Mouse (Mus musculus): Measurements from ENCODE around the gene Apbb1ip. TPM values are rescaled to one million over a fixed set of nuclear protein-coding genes. Genes with fewer than 3 reads are reported as not detected.

Apbb1ip gene
- total RNA-seq, 2 experiments from 2014 or later: 2.3 to 2.7 TPM

DNA sequence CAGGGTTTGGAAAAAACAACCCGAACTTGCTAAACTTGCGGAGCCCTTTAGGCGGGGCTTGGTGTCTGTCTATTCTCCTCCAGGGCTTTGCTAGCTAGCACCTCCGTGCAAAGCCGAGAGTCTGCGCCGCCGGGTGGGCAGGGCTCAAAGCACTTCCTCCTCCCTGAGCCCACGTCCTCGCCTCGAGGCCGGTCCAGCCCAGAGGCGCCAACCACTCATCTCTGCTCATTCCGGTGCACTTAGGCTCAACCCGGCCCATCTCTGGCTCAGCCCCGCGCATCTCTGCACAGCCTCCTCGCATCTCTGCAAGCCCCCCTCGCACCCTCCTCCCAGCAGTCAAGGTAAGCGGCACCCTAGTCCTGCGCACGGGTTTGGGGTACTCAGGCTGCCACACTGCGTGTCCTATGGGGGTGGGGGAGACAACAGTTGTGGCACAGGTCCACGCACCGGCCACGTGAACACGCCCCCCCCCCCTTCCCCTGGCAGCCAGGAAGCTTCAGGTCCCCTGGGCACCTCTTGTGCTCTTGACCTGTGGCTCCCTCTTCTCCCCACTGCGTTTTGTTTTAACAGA, 372 bp downstream of the Apbb1ip start:
- DNase-seq: peak; percentile 68 to 75
- intact Hi-C loops (cut with DNase I): no loop called here

DNA sequence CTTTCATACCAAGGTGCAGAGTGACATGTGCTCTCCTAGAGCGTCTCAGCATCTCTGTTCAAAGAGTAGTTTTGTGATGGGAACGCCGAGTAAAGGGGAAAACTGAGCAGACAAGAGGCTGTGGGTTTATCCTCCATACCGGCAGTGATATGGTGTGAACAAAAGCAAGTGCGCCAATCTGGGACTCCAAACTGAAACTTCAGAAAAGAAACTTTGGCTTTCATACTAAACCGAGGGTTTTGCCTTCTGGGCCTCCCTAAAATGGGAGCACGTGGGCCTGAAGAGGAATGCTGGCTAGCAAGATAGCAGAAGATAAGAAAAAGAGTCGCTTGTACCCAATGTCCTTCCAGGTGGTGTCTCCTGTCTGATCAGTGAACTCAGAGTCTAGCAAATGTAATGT, 1.3 kb downstream of the Apbb1ip start:
- intact Hi-C loops (cut with DNase I): no loop called here
- DNase-seq: no peak

DNA sequence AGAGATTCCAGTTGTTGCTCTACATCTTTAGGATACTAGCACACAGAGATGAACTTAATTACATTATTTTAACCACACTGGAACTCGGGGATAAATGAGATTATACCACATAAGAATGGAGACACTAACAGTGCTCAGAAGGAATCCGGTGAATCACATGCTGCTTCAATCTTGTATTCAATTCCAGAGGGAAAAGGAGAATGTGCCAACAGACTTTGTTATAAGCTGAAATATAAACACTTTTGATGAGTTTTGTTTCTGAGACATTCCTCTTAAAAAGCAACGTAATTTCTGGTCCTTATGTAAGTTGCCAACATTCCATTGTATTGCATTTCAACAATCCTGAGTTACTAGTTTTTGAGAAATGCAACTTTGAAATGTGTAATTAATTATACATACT, 1.8 kb downstream of the Apbb1ip start:
- intact Hi-C loops (cut with DNase I): no loop called here

DNA sequence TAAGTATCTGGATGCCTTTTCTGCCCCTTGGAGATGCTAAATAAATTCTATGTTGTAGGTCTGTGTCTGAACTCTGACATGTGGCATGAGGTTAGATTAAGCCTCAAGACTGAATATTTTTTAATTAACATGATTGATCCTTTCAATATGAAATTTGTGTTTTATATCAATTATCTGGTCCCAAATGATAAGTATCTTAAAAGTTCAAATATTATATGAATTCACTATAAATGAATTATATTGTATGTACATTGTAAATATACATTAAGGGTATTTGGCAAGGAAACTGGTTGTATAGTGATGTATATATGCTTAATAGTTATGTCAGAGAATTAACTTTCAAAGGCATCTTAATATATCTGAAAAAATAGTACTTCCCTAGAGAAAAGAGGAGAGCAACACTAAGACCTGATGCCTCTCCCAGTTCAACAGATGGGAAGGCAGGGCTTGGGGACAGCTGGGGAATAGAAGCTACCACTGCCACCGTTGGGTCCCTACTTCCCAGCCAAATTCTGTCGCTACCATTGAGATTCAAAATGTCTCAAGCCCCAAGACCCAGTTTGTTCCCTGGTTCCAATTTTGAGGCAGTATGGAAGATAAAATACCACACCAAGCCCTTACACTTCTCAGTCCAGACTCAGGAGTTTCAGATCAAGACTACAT, 2.8 kb downstream of the Apbb1ip start:
- intact Hi-C loops (cut with DNase I): no loop called here
- DNase-seq: no peak

More for the DNA sequence above, 1.8 kb downstream of the Apbb1ip start:
- no peak for DNase-seq

DNA sequence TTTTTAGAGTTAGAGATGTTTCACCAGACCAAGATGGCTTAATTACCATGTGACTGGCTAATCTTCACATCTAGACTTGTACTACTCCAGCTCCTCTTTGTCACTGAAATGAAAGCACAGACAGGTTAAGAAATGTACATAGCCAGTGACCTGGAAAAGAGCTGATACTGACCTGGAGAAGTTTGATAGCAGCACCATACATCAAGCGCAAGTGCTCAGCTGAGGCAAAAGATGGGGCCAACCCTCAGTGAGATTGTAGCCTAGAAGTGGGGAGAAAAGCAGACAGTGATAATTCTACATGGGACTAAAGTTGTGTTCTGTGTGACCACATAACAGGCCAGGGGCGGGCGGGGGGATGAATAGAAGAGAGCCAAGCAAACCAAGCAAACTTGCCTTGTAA, 3.9 kb downstream of the Apbb1ip start:
- intact Hi-C loops (cut with DNase I): no loop called here

DNA sequence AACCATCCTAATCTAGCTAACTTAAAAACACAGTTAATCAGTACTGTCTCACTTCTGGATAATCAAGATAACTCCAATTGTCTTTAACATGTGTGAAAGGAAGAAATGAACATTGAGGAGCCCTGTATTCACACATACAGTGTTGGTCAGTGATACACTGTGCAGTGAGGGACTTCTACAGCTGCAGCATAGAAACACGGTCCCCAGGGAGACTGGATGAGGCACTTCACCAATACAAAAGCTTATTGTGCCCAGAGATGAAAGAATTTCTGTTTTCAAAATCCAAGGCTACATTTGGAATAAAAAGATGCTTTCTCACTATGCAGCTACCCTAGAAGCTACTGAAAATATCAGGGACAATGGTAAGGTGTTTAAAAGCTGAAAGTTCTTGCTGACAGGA, 7.0 kb downstream of the Apbb1ip start:
- intact Hi-C loops (cut with DNase I): no loop called here
- DNase-seq: no peak

More for the DNA sequence above, 3.9 kb downstream of the Apbb1ip start:
- DNase-seq: no peak

DNA sequence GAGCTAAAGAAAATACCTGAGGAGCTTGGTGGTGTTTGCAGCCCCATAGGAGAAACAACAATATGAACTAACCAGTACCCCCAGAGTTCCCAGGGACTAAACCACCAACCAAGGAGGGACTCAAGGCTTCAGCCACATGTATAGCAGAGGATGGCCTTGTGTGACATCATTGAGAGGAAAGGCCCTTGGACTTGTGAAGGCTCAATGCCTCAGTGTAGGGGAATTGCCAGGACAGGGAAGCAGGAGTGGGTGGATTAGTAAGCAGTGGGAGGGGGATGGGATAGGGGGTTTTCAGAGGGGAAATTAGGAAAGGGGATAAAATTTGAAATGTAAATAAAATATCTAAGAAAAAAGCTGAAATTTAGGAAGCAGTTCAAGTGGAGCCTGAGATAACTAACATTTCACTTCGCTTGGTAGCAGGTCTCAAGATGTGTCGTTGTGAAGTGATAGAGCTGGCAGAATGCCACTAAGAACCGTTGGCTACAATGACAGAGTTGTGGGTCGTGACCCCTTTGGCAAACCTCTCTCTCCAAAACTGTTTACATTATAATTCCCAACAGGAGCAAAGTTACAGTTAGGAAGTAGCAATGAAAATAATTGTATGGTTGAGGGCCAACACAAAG, 7.6 kb downstream of the Apbb1ip start:
- intact Hi-C loops (cut with DNase I): no loop called here
- DNase-seq: no peak

DNA sequence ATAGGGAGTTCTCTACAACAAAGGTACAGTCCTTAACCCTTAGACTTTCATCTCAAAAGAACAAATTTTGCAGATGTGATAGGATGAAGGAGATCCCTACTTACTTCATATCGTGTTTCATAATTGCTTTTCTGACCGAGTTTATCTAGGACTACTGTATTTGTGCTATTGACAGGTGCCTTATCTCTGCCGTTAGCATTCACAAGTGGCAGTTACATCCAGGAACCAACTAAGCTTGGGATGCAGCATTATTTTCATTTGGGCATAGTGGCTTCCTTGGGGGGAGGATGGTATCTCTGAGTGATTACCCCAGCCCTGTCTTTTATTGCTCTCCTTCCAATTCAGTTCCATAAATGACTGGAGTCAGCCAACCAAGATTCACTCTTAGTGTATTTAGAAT, 8.2 kb downstream of the Apbb1ip start:
- DNase-seq: no peak
- intact Hi-C loops (cut with DNase I): no loop called here

DNA sequence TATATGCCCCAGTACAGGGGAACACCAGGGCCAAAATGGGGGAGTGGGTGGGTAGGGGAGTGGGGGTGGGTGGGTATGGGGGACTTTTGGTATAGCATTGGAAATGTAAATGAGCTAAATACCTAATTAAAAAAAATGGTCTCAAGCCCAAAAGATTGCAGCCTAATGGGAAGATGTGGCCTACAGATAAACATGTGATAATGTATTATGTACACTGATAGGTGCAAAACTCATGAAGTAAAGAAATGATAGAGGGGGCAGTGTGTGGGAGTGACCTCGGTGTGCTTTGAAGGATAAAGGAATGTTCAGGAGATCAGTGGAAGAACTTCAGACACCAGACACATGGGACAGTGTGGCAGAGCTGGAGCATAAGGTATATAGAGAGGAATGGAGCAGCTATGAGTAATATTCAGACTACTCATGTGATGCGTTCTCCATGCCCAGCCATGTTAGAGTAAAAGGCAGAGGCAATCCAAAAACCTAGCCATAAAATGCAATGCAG, 9.3 kb downstream of the Apbb1ip start:
- intact Hi-C loops (cut with DNase I): no loop called here
- no peak for DNase-seq

DNA sequence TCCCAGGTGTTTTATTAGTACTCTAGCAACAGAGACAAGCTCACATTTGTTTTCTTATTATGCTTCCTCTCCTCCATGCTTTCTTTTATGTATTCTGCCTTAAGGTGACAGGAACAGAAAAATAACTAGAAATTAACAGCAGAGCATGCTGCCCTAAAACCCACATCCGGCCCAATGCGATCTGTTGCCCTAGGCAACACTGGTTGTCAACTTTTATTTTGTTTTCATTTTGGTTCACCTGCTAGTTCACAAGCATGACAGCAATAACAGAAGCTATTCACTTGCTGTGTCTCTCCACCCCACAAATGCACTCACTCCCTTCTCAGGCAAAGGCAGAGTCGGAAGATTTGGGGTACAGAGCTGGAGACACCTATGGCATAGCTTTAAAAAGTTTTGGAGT, 10.3 kb downstream of the Apbb1ip start:
- no peak for DNase-seq
- intact Hi-C loops (cut with DNase I): no loop called here

DNA sequence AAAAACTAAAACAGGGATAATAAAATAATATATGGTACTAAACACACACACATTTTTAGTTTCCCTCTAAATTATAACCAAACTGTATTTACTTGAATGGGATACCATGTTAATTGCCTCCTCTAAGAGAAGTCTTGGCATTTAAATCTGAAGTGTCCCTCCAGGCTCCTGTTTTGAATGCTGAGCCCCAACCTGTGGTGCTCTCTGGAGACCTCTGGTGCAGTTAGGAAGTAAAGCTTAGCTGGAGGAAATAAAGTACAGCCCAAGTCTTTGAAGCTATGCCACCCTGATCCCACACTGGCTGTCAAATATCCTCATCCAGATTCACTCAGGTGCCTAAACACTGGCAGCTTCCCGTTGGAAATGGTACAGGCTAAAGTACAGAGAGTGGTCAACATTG, 10.9 kb downstream of the Apbb1ip start:
- intact Hi-C loops (cut with DNase I): no loop called here
- DNase-seq: no peak

DNA sequence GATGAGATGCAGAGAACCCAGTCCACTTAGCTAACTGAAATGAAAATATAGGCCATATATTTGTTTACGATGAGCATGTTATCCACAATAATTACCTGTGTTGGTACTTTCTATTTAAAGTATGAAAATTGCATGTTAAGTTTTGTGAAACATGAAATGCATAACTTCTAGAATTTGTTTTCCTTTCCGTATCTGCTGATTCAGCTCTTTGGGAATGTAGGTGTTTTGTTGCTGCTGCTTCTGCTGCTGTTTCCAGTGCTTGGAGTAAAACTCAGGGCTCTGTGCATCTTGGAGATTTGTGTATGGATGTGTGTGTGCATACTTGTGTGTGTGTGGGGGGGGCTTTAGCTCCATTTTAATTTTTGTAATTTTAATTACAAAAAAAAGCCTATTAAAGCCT, 14.8 kb downstream of the Apbb1ip start:
- no peak for DNase-seq
- intact Hi-C loops (cut with DNase I): no loop called here

DNA sequence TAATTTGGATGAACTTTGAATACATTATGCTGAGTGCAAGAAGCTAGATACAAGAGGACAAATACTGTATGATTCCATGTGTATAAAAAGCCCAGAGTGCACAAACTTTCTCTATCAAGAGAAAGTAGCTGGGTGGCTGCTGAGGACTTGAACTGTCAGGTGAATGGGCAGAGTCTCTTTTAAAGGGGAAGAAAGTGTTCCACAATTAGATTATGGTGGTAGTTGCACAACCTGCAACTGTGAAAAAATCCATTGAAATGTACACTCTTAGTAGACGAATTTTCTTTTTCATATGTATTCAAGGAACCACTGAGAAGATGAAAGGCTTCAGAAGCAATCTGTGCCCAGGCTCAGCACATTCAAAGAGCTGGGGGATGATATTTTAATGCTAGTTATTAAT, 15.7 kb downstream of the Apbb1ip start:
- intact Hi-C loops (cut with DNase I): no loop called here
- no peak for DNase-seq

DNA sequence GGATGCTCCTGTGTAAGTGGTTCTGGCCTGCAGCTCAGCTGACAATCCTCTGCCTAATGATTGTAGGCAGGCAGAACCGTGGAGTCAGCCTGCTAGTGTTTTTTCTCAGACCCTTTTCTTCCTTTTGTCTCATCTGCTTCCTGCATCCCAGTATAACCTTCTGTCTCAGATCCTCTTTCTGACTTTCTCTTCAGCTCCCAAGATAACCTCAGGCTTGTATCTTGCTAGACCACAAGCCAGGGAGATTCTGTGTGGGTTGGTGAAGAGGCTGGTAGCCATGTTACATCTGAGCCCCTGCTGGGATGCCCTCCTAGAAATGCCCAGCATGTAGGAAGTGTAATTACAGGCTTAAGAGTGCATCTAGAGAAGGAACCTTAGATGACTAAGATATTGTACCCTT, 16.5 kb downstream of the Apbb1ip start:
- DNase-seq: no peak
- intact Hi-C loops (cut with DNase I): no loop called here

DNA sequence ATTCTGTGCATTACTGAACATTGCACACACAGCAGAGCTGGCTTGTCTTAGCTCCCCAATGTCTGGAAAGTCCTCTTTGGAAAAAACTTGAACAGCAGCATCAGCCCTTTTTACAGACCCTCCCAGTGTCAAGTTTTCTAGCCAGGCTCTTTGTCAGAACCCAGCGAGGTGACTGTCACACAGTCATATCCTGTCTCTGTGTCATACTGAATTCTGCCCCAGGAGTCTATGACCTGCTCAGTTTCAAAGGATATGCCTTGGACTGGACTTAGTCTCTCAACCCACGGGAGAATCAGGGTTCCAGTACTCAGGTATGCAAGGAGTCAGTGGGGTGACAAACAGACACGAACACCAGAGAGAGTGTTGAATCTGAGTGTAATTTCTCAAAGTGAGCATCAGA, 21.2 kb downstream of the Apbb1ip start:
- no peak for DNase-seq
- intact Hi-C loops (cut with DNase I): no loop called here

DNA sequence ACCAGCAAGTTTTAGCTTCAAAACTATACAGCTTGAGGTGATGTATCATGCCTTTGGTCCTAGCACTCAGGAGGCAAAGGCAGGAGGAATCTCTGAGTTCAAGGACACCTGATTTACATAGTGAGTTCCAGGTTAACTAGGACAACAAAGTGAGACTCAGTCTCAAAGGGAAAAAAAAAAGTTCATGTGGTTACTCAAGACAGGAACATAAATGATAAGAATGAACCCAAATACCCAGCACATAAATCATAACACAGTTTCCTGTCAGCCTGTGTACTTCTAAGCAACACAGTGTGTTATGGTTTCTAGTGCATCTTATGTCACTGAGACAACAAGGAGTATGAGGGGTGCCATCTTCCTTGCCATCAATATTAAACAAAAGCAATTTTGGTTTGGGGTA, 22.6 kb downstream of the Apbb1ip start:
- no peak for DNase-seq

DNA sequence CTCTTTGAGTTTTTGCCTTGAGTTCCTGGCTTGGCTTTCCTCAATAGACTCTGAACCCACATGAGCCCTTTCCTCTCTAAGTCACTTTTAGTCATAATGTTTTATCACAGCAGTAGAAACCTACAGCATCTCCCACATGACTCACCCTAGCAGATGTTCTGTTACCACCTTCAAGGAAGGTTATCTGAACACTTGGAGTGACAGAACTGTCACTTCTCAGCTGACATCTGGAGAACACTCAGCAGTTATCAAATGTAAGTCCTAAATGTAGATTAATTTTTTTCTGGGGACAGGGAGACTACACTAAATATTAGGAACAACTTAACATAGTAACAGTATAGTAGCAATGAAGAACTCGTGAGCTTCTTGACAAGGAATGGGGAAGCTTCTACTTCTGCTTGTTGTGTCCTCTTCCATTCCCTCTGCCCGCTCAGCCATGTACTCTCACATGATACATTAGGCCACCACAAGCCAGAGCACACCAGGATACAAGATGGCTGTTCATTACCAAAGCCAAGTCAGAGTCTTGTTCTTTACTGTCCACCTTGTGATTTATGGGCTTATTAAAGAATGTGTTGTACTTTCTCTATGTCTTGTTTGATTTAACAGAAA, 25.6 kb downstream of the Apbb1ip start:
- intact Hi-C loops (cut with DNase I): no loop called here
- no peak for DNase-seq

More for the DNA sequence above, 22.6 kb downstream of the Apbb1ip start:
- intact Hi-C loops (cut with DNase I): no loop called here

DNA sequence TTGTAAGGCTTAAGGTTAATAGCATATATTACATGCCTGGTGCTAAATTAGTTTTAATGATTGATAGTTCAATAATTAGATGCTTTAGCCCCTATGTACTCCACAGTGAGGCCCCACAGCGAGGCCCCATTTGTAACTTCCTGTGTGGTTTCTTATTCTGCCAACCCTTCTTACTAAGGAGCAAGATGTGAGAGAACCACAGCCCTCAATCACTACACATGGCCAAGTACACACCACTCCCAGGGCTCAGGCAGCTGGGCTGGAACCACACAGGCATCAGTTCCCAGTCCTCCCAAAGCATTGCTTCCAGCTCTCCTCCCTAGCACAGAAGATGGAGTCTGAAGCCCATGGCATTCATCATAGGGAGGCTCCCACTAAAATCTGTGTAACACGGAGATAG, 31.7 kb downstream of the Apbb1ip start:
- DNase-seq: no peak
- intact Hi-C loops (cut with DNase I): no loop called here

DNA sequence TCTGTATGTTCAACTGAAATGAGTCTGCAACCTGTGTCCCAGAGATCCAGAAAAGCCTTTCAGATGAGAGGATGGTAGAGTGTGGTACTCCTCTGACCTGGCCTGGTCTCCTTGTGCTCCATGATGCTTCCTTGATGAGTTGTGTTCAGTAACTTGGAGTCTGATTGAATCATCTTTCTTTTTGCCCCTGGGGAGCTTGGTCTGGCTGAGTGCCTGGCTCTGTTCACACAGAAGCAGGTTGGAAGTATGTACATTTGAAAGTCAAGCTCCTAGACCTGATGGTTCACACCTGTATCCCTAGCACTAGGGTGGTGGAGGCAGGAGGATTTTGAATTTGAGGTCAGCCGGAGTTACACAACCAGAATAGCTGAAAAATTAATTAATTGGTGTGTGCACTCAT, 32.7 kb downstream of the Apbb1ip start:
- intact Hi-C loops (cut with DNase I): no loop called here
- DNase-seq: peak; percentile 9 to 25

DNA sequence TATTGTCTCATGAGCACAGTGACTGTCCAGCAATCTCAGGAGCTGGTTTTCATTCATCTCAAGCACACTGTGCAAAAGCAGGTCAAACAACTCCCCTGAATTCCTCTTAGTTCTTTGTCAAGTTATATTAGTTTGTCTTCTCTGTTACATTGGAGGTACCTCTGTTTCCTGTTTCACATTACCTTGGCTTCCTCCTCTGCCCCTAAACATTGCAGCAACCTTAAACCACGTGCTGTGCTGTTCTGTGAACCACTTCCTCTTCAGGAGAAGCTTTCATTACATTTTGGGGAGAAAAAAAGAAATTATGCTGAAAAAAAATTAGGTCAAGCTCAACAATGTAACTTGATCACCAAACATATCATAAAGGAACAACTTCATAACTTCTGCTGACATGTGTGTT, 33.4 kb downstream of the Apbb1ip start:
- intact Hi-C loops (cut with DNase I): no loop called here
- DNase-seq: no peak

DNA sequence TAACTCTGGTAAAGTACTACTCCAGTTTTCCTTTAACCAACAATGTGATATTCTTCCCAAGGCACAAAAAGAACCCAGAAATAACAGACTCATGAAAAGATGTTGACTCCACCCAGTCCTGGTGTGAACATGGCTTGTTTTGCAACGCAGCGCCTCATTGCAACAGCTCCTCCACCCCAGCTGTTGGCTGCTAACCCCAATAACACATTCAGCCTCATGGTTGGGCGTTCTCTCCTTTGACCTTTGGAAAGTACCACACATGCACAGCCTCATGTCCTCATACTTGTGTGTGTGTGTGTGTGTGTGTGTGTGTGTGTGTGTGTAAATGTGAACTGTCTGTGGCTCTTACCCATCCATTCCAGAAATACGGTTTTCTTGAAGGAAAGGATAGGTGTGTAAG, 37.0 kb downstream of the Apbb1ip start:
- intact Hi-C loops (cut with DNase I): no loop called here
- DNase-seq: peak; percentile 22 to 27

DNA sequence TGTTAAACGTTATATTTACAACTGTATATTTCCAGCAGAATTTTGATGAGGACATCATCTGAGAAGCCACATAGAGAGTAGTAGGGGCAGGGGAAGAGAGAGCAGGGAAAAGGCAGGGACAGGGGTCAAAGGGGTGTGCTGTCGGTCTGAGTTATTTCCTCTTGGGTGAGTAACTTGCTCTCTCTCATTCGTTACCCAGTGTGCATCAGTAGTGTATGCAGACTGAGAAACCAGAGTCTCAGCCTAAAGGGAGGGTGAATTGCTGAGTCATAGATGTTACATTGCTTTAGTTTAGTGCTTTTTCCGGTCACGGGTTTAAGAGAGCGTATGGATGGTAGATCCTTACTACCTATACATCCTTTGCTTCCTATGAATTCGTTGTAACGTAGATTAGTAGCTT, 37.6 kb downstream of the Apbb1ip start:
- intact Hi-C loops (cut with DNase I): no loop called here
- DNase-seq: no peak
